Mouse (Mus musculus) Muller cell, postnatal 12 days (primary cell): ENCODE results near the gene Dgkq.
"Not testable (repeated sequence)": the region's sequence is repeated elsewhere in the genome, so short reads cannot be mapped to it uniquely, and the experiment has no call there.

Experiments used
- DNase-seq: peaks from one replicate; pipeline ENCODE4 v3.0.0-alpha.2; 2015; ENCODE audit errors: inconsistent ontology term

Gene Dgkq

GRCm38 (mm10) chr5:108655381-108655780, 14.1 kb downstream of the Dgkq start:
- no peak for DNase-seq

DNA sequence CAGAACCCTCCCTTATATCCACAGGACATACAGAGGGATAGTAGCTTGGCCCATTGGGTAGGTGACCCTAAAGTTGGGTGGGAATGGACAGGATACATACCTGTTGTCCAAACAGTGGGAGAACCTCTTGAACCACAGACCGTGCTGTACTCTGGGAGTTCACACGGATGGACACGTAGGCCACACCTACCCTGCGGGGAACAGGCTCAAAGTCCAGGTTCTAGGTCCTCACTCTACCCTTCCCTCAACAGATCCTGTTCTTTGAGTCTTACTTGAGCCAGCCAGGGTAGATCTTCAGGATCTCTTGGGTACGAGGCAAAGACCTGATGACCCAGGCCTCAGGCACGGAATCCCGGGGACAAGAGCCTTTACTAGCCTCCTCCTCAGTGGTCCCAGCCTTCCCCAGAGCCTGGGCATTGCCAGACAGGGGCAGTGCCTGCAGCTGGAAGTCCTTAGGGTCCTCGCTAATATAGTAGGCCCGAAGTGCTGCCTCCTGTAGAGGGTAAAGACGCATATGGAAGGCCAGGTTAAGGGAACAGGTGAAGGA, 15.0 kb downstream of the Dgkq start:
- no peak for DNase-seq

GRCm38 (mm10) chr5:108653341-108653740, 16.1 kb downstream of the Dgkq start:
- no peak for DNase-seq

DNA sequence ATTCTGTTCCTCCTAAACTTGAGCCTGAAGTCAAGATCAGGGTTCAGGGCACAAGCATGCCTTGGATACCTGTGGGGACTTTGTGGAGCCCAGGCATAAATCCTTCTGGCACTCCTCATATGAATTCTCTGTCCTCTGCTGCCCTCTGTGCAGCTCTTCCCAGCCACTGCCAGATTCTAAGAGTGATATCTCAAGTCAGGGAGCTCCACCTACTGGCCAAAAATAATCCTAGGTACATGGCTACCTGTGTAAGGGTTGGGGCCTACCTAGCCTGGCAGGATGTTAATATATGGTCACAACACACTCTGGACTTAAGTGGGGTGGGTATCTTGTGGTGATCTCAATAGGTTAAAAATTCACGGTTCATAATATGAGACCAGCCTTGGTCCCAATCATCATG, 17.6 kb downstream of the Dgkq start:
- DNase-seq = peak; percentile 15

GRCm38 (mm10) chr5:108651136-108651720, 18.2 kb downstream of the Dgkq start:
- no peak for DNase-seq

GRCm38 (mm10) chr5:108650341-108650740, 19.1 kb downstream of the Dgkq start:
- DNase-seq = no peak

DNA sequence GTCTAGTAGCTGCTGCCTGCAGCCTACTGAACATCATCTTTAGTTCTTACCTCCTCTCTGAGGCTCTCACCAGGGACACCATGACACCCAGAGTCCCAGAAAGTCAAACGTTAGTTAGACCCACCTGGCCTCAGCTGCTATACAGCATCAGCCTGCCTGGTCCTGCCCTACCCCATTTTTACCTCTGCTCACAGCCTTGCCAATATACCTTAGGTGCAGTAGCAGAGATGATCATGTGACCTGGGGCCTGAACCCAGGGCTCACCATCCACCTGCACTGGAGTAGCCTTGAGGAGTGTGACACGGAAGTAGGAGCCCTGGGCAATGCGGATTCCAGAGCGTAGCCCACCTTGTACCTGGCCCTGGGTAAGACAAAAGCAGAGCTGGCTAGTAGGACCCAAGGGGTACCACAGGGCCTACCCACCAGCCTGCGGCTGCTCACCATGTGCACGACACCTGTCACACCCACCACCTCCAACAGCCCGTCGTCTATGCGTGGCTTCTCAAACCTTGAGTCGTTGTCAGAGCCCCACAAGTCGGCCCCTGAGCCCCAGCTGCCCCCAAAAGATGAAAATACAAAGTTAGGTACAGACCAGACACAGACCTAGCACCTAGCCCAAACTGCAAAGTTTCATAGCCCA, 20.4 kb downstream of the Dgkq start:
- DNase-seq = no peak

DNA sequence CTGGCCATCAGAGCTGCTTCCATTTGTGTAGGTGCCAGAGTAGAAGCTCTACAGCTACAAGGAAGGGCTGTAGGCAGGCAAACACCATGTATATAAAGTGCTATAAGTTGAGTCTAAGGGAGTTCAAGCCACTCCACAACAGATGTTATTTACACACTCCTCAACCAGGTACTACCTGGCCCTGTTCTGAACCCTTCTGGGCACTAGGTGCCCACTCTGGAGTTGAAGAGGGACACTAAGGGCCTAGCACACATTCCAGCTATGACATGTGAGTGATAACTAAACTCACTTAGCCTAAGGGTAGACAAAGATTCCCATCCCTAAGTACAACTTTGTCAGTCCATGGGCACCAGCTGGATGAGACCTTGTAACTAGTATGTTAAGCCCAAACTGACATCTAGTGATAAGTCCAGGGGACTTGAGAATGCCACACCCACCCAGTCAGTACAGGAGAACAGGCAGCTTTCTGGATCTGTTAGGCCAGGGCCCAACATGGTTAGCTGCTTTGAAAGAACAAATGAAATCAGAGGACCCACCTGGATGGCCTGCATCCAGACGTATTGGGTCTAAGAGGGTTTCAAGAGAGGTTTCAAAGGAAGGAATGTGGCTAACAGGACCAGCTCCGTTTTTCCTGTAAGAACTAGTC, 21.5 kb downstream of the Dgkq start:
- no peak for DNase-seq

DNA sequence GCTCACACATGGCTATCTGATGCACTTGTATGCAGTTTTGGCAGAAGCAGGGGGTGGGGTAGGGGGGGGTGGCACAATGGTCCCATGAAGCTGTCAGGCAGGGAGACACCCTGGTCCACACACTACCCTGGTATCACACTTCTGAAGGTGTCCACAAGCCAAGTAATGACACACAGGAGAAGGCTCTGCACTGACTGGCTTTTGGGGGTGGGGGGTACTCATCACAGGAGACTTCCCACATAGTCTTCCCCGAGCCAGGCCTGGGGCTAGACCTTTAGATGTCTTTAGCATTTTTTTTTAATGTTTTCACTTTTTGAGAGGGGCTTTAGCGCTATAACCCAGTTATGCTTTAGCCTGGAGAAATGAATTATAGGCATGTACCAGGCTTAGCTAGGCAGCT, 22.2 kb downstream of the Dgkq start:
- no peak for DNase-seq

DNA sequence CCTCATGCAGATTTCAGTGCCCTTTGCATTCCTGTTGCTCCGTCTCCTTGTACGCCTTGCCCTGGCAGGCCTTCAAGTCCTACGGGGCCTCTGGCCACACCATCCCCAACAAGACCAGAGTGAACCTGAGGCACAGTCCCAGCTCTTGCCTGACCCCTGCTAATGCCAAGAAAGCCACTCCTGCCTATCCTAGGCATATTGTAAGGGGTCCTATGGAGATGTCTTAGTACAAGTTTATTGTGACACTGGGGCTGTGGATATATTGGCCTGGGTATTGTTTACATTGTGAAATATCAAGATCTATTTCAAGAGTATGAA, 23.2 kb downstream of the Dgkq start:
- DNase-seq = no peak

- no peak for DNase-seq
Measured at GRCm38 (mm10) chr5:108645651-108646342, 23.7 kb downstream of the Dgkq start.

DNA sequence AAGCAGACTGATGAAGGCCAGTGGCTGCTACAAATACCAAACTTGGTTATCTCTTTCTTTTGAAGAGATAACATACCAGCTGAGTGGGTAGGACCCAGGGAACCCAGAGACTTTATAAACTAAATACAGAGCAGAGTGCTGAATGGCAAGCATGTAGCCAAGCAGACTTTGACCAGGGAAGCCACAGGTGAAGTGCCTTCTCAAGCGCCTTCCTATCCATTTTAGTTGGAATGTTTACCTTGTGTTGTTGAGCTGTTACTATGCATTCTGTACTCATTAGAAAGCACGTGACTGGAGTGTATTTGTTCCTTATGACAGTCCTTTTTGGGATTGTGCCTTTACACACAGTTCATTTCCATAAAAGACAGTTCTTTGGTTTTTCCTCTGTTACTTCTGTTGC, 25.8 kb downstream of the Dgkq start:
- no peak for DNase-seq

GRCm38 (mm10) chr5:108636172-108636571, 33.3 kb downstream of the Dgkq start:
- DNase-seq = no peak

- not testable (repeated sequence) for DNase-seq
Measured at GRCm38 (mm10) chr5:108634088-108634487, 35.4 kb downstream of the Dgkq start.

DNA sequence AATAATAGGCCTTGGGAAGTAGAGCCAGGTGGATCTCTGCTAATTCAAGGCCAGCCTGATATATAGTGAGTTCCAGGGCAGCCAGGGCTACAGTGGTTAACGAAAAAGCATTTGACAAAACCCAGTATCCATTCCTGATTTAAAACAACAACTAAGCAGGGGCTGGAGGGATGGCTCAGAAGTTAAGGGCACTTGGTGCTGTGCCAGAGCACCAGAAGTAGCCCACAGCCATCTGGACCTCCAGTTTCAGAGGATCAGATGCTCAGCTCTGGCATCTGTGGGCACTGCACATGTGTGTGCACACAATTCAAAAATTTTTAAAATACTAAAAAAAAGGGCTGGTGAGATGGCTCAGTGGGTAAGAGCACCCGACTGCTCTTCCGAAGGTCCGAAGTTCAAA, 35.8 kb downstream of the Dgkq start:
- no peak for DNase-seq

DNA sequence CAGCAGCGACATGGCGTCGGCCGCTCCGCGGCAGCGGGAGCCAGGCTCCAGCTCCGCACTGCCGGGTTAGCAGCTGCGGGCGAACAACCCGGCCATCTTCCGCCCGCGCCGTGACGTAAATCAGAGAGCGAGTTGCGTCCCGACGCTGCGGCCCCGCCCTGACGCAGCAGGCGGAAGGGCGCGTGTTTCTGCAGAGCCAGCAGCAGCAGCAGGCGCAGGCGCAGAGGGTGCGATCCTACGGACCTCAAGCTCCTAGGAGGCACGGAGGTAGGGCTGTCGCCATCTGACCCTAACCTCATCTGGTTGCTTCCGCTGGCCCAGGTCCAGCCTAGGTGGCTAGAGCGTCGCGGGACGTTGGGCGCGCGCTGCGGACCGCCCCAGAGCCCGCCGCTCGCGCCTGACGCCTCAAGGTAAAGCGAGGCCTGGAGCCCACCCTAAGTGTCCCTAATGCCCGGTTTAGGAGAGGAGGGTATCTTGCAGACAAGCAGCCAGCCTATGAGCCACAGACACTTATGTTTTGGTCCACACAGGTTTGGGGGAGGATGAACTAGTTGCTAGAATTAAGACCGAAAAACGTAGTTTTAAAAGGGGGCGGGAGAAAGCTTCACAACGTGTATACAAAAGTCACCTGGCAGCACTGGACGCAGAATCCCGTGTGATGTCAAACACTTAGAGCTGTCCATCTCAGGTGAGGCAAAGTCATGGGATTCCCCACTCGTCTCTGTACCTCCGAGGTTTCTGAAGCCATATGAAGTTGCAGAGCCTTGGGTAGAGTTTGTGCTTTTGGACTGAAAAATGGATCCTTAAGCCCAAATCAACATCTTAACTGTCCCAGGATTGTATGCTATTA, 39.6 kb downstream of the Dgkq start, which contains the start of the genes Gak and Tmem175:
Gak (minus strand) TSS at position 122 of the 850 bp plus-strand sequence.
Tmem175 (plus strand) TSS at position 137 of the 850 bp plus-strand sequence.
- DNase-seq = peak; percentile 93

DNA sequence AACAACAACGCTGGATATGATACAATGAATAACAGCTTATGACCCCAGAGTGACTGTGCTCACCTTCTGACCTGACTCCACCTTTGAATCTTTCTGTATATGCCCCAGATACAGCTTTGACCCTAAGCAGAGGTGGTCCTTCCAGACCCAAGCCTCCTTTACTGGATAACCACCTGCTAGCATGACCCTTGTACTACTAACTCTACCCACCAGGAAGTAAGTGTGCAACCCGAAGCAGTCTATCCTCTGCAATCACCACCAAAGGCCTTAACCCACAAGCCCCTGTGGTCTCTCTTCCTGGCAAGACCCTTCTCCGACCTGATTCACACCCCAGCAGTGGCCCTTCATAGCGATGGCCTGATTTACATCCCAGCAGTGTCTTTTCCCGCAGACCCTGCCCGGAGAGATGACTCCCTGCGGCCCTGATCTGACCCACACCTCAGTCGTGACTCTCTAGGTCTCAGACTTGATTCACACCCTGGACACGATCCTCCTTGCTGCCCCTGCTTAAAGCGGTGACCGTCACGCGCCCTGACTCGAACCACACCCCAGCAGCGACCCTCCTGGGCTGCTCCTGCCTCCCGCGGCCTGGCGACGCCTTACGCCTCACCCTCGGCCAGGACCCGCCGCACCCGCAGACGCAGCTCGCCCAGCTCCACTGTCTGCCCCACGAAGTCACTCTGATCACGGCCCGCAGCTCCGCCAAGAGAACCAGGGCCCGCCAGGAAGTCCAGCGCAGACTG, 40.4 kb downstream of the Dgkq start:
- DNase-seq = no peak

DNA sequence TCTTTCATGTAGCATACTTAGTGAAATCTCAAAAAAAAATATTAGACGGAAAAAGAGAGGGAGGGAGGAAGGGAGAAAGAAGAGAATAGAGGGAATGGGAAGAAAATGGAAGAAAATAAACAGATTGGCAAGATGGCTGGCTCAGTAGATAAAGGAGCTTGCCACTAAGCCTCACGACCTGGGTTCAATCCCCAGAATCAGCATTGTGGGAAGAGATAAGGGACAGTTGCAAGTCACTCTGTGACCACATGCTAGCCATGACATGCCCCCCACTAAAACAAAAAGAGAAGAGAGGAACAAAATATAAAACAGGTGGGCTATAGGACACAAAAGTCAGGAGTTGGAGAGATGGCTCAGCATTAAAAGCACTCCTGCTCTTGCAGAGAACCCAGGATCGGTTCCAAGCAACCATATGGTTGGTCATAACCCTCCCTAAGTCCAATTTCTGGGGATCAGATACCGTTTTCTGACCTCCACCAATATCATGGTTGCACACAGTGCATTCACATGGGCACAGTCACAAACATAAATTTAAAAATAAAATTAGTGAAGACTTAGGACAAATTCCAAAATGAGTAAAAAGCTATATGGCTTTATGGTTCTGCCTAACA, 43.3 kb downstream of the Dgkq start:
- no peak for DNase-seq

- DNase-seq = peak; percentile 20
Measured at GRCm38 (mm10) chr5:108621870-108622269, 47.6 kb downstream of the Dgkq start.

DNA sequence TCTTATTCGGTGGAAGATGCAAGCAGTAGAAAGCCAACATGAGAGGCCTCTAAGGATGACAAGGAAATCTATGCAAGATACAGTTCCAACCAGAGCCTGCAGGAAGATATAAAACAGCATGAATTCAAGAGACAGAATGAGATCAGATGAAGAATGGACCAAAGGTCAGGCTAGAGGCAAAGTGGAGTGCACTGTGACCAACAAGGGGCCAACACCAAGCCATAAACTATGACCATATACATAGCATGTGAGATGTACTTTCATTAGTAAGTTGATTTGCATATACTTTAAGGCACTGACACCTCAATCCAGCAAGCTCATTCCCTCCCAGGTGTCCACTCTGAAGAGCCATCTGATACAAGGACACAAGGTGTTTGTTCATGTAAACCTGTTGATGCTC, 59.0 kb downstream of the Dgkq start:
- no peak for DNase-seq
